Mouse (Mus musculus) hematopoietic stem cell, adult 5-6 weeks (primary cell): ENCODE data around the gene Best3. TPM values are rescaled to one million over a fixed set of nuclear protein-coding genes. Genes with fewer than 3 reads are reported as not detected.

ENCODE experiments used
- ATAC-seq, 2 experiments: fragments of 125-278 bp in 1 of 2; replicated peaks in 1 of 2; 2 replicates each; pipeline ENCODE4 v1.8.0; 2016 to 2017; ENCODE audit warnings: inconsistent platforms in 2 of 2, mild to moderate bottlenecking in 2 of 2, moderate number of reproducible peaks in 2 of 2, low read depth in 1 of 2, moderate TSS enrichment in 1 of 2; ENCODE audit not compliant: low FRiP score in 2 of 2, poor library complexity in 2 of 2, severe bottlenecking in 2 of 2, insufficient read depth in 1 of 2, low TSS enrichment in 1 of 2
- total RNA-seq: library from RNA; stranded (forward); fragments of 172-1452, 232-1000 nt; gene quantifications from 2 replicates; pipeline ENCODE4 v1.2.3, GENCODE M21; 2017

Gene Best3
- total RNA-seq, 1 experiment from 2014 or later, result not detected

GRCm38 (mm10) chr10:116968741-116969140 is 17.4 kb upstream of the Best3 start:
- no peak for ATAC-seq

GRCm38 (mm10) chr10:116972509-116972908 is 13.6 kb upstream of the Best3 start, which contains the start of gene Gm10271:
TSS of gene Gm10271 (minus strand) at chr10:116972609.
- ATAC-seq, result no peak

GRCm38 (mm10) chr10:116977455-116977854 is 8.7 kb upstream of the Best3 start:
- ATAC-seq, result no peak

- no peak for ATAC-seq
Measured at GRCm38 (mm10) chr10:116977858-116978257, 8.3 kb upstream of the Best3 start.

GRCm38 (mm10) chr10:116978841-116979240 is 7.3 kb upstream of the Best3 start:
- ATAC-seq, result no peak

- ATAC-seq, result no peak
Measured at GRCm38 (mm10) chr10:116980273-116980672, 5.8 kb upstream of the Best3 start.

GRCm38 (mm10) chr10:116980888-116981287 is 5.2 kb upstream of the Best3 start:
- ATAC-seq, result peak; percentile 72; a peak in 3 of 4 replicates

GRCm38 (mm10) chr10:116982526-116982925 is 3.6 kb upstream of the Best3 start:
- ATAC-seq, result no peak

GRCm38 (mm10) chr10:116984836-116985235 is 1.3 kb upstream of the Best3 start:
- no peak for ATAC-seq

- no peak for ATAC-seq
Measured at GRCm38 (mm10) chr10:116993971-116994370, 7.9 kb downstream of the Best3 start.

GRCm38 (mm10) chr10:116995162-116995561 is 9.0 kb downstream of the Best3 start:
- no peak for ATAC-seq

- 0 out of 4 replicates have a peak, but pooled peaks of 1 of the 2 experiments have one; percentile 24 for ATAC-seq
Measured at GRCm38 (mm10) chr10:116995584-116996235, 9.6 kb downstream of the Best3 start.

- ATAC-seq, result peak; percentile 84 to 89
Measured at GRCm38 (mm10) chr10:116996236-116996600, 10.1 kb downstream of the Best3 start.

- ATAC-seq, result no peak
Measured at GRCm38 (mm10) chr10:116998716-116999455, 12.8 kb downstream of the Best3 start.

- ATAC-seq, result no peak
Measured at GRCm38 (mm10) chr10:117000975-117001374, 14.9 kb downstream of the Best3 start.

- no peak for ATAC-seq
Measured at GRCm38 (mm10) chr10:117004695-117005094, 18.6 kb downstream of the Best3 start.

GRCm38 (mm10) chr10:117005707-117006464 is 19.8 kb downstream of the Best3 start:
- ATAC-seq, result no peak

- ATAC-seq, result no peak
Measured at GRCm38 (mm10) chr10:117009691-117010090, 23.6 kb downstream of the Best3 start.
